Mouse (Mus musculus) testis, postnatal 10 days (tissue): ENCODE measurements around the gene C530008M17Rik.

Experiments used
- DNase-seq: peaks from one replicate; pipeline ENCODE4 v3.0.0; 2021; ENCODE audit warnings: low spot score

The C530008M17Rik gene

DNA sequence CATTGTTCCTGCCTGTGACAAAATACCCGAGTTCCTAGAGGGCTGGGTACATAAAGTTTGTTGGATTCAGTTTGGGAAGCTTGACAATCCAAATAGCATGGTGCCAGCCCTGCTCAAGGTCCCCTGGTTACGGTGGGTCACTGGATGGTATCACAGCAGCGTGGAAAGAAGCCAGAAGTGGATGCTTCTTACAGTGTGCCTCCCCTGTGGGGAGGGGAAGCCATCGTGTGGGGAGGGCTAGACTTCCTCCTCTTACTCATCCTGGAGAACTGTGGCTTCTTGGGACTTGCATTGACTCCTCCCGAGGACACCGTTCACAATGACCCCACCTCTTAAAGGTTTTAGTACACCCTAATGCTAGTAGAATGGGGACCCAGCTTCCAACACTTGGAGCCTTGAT is 183.5 kb downstream of the C530008M17Rik start:
- no peak for DNase-seq

DNA sequence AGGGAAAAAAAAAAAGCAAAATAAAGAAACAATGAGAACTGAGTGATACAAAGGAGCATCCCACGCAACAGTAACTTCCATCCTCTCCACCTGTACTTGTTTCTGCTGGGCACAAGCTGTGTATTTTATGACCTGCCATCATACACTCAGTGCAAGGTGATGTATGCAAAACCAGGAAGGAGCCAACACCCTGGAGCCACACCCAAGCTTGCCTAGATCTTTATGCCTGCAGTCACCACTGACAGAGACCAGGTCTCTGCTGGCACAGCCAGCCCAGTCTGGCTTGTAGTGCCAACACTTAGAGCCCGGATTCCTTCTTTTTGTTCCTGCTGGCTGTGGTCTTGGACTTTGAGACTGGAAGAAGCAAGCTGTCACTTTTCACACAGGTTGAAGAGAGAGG is 185.5 kb downstream of the C530008M17Rik start:
- DNase-seq: no peak

DNA sequence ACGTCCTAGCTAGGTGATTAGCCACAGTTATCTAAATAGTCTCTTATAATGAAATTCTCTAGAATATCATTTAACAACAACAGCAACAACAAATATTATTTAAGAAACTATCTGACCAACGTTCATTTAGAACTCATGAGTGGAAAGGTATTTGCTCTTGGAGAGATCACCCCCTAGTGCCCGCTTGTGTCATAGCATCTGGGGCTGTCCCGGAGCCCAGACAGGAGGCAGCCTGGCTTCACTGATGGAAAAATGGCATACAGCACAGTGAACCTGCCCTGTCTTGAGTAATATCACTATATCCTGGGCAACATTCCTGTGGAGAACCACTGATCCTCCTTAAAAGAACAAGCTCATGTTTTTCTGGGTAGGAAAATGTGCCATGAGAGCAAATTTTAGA is 187.1 kb downstream of the C530008M17Rik start:
- DNase-seq: peak; percentile 83

DNA sequence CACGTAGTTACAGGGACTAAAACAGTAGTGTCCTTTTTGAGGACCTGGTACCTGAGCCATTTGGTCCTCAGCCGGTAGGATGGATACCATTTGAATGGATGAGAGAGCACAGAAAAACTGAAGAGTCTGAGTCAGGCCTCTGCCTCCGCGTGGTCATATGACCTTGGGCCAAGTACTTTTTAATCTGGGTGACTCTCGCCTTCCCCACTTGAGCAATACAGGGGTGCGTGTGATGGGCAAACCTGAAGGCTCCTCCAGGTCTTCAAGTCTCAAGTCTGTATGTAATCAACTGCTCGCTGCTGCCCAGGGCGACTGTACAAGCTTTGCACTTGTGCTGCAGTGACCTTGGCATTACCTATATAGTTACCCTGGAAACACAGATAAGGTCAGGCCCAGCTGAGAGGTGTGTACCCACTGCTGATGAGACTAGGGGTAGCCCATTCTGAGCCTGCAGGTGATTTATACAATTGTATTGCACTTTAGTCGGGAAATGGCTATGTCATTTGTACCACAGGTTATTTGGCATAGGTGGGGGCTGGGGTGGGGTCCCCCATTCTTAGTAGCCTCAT is 187.6 kb downstream of the C530008M17Rik start:
- DNase-seq: no peak

DNA sequence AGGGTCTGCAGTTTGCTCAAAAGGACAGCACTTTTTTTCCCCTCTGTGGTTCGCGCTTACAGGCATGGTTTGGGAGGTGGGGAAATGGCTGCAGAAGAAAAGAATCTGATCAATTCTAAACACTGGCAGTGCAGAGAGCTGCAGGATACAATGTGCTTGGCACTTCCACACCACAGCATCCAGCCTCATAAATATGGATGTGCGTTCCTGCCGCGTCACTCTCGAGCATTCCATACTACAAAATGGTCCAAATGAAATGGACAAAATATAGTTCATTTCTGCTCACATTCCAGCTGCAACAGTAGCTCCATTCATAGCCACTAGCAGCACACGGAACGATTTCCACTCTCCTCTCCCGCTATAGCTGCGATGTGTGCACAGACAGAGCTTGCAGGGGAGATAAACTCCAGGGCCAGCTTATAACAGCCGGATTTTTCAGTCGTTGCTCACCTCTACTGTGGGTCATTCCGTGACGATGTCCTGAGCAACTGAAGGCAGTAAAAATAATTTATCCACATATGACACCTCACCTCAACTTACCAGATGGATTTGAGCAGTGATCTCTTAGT is 188.4 kb downstream of the C530008M17Rik start:
- DNase-seq: no peak

DNA sequence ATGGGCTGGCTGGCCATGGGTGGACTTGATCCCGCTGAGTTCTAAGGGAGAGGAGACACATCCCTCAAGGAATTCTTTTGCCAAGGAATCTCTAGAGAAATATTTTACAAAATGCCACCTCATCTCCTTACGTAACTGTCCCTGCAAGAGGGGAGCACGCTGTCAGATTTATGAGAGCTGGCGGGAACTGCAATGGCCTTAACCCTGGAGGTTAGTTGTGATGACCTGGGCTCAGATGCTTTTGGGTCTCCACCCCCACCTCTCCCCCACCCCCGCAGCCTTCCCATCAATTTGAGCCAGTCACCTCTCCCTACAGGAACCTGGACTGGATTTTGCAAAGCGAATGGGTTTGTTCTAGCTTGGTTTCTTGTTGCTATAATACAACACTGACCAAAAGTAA is 190.8 kb downstream of the C530008M17Rik start:
- no peak for DNase-seq

DNA sequence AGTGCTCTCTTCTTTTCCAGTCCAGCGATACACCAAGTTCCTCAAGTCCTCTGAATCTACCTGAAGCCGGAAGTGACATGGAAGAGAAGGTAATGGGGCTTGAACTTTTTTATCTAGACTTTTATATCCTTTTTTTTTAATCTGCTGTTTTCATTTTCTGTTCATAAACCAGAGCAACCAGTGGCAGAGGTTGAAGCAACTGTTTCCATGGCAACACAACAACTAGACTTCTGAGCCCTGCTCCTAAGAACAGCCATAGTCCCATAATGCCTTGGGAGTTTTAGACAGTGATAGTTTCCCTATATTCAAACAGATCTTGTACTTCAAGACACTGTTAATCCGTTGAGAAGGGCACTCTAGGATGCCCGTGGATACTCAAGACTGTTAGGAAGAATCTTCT is 195.0 kb downstream of the C530008M17Rik start:
- DNase-seq: no peak

DNA sequence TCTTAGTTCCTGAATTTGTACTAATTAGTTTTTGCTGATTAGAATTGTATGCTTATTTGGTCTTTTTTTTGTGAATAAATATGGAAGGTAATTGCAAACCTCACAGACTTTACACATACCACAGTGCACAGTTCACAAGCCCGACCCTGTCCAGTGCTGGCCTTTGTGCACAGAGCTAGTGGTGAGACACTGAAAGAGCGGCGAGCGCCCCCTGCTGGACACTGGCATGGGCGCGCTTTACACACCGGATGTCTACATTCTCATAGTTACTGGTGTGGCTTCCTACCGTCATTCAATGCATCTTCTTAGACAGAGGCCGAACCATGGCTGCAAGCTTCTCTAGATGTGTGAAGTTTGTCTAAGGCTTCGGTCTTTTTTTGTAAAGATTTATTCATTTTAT is 197.2 kb downstream of the C530008M17Rik start:
- peak; percentile 89 for DNase-seq

DNA sequence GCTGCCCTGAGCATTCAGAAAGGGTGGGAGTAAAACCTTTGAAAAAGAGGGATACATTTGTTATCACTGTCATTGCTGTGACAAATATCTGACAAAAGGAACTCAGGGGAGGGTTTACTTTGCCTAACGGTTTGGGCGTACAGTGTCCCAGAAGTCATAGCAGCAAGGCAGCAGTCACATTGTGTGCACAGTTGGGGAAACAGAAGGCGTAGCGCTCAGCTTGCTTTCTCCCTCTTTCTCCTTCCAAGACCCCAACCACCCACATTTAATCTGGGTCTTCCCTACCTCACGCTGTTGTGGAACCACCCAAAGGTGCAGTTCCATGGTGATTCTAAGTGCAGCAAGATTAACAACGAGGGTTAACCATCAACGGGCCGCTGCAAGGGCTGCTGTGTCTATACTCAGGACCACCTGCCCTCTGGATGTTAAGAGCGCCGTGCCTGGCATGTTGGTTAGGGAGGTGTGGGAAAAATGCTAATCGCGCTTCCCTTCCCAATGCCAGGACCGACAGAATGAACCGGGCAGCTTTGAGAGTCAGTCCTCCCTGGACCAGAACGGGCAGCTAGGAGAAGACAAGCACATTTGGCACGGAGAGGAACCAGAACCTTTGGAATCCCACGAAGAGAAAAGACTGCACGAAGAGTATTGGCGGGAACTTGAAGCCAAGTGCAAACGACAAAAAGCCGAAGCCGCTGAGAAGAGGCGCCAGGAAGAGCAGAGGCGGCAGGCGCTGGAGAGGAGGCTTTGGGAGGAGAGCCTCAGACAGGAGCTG is 199.7 kb downstream of the C530008M17Rik start:
- no peak for DNase-seq

DNA sequence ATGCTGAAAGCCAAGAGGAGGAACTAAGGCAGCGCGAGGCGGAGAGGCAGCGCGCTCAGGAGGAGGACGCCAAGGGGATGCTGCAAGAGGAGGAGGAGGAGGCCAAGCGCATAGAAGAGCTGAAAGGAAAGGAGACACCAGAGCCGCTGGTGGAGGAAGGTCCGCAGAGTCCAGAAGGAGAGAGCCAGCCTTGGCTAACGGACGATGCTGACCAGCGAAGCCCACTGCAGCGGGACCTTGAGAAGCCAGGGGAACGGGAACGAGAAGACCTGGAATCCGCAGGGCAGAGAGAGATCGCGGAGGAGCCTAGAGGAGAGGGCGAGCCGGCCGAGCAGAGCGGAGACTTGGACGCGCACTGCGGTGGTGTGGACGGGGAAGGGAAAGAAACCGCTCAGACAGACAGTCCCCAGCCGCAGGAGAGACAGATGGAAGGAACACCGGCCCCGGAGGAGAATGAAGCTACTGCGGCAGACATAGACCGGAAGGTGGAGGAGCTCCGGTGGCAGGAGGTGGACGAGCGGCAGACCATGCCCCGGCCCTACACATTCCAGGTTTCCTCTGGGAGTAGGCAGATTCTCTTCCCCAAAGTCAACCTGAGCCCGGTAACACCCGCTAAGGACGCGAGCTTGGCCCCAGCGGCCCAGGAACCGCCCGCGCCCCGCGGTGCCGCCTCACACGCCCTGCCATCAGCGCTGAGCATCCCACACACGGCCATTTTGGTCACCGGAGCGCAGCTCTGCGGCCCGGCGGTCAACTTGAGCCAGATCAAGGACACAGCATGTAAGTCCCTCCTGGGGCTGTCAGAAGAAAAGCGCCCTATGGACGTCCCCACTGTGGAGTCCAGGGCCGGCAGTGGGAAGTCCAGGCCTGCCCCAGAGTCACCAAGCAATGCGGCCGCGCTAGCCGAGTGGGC is 201.0 kb downstream of the C530008M17Rik start:
- no peak for DNase-seq

DNA sequence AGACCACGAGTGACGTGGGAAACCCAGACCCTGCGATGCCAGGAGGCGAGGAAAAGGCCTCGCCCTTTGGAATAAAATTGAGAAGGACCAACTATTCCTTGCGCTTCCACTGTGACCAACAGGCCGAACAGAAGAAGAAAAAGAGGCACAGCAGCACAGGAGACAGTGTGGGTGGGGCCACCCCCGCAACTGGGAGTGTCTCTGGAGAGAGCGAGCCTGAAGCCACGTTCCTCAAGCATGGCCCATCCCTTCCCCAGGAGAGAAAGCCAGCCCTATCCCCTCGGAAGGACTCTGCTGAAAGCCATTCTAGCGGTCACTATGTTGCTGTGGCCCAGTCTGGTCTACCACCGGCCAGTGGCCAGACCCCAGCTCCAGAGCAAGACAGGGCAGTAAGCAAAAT is 202.1 kb downstream of the C530008M17Rik start:
- DNase-seq: no peak

DNA sequence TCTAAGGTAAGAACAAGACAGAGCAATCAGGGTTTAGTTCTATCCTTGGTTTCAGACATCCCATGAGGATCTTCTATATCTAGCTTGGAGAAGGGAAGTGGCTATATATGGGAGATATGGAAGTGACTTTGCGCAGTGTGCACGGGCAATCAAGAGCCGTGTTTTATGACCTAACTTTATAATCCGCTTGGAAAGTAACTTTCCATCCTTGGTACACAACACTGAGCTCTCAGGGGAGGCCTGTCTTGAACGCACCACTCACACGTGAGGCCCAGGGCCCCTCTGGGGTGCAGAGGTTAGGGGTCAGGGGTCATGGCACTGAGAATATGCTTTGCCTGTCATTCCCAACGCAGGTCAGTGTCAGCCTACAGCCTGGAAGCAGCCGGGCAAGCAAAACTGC is 210.5 kb downstream of the C530008M17Rik start:
- DNase-seq: no peak

DNA sequence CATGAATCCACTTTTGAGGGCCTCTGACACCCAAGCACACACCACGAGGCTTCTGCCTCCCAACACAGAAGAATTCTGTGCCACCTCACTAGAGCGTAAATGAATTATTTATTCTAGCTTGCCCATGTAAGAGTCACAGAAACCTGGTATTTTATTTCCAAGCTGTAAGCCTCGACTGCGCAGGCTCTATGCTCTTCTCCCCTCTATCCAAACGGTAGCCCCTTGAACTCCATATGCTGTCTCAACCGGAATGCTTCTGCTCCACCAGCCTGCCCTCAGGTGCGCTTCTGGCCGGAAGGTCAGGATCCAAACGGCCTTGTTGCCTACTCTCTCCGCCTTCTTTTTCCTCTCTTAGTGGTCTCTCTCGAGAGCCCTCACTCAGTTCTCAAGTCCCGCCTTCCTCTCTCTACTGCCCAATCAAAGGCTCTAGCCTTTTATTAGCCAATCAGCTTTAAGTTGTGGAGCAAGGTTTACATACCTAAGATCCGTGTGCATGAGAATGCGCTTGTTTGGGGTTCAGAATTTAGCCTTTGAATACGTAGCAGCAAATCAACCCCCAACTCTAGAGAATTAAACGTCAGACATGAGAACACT is 212.5 kb downstream of the C530008M17Rik start:
- no peak for DNase-seq

DNA sequence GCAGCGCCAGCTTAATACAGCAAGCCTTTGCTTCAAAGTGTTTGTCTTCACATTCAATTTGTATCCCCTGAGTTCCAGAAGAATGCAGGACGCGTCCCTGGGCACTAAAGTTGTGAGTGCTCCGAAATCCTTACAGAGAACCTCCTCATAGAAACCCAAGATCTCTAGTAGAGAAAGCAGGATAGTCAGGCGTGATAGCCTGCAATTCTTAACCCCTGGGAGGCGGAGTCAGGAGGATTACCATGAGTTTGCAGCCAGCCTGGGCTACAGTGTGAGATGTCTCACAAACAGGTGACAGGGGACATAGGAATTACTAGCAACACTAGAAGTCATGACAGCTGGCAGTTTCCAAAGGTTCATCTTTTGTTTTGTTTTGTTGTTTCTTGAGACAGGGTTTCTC is 213.2 kb downstream of the C530008M17Rik start:
- no peak for DNase-seq

DNA sequence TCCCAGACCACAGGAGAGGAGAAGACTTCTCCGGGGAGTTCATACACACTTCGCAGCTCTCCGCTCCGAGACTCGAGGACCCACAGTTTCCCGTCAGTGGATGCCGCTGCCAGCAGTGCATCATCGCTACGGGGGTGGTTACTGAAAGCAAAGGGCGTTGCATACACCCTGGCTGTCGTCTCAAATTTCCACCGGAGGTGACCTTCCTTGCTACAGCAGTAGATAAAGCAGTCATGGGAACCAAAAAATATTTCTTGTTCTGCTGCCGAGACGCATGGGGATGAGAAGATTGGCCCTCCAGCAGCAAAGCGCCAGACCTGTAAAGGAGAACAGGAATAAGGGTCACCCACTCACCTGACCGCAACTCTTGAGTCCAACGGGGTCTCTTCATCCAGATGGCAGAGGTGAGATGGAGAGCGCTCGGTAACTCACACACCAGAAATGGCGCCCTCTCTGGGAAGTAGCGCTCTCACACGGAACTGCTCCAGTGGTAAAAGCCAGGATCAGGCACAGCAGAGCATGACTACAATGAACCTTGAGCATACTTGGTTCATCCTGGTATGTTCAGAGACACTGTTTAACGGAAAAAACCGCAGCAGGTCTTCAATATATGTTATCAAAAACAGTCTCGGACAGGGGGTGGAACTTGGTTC is 219.9 kb downstream of the C530008M17Rik start:
- DNase-seq: no peak

DNA sequence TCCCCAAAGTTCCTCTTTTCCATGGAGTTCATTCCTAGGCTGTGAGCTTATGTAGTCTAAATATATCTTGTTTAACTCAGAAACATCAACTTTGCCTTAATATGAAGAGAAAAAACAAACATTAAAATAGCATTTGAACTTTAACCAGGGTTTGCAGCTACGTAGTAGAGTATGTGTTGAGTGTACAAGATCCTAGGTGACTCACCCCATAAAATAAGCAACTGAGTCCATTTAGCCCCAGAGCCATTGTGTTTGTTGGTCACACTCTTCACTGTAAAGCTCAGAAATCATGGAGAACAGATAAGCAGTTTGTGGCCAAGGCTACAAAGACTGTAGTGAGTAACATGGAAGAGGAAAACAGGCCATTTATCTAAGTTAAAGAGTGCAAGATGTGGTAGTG is 227.8 kb downstream of the C530008M17Rik start:
- no peak for DNase-seq

DNA sequence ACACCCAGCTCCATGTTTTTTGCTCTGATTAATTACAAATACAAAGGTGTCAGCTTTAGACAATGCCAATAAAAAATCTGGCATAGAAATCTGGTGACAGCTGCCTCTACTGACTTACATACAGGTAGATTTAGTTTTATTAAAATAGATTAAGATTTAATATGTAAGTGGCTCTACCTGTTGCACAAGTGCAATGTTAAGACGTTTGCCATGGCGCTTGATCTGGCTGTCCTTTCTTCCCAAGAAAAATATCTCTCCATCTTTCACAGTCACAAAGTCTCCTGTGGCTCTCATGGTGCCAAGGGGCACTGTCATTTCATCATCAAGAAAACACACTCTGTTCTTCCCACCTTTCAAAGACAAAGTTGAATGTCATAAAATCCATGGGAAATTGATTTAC is 230.7 kb downstream of the C530008M17Rik start:
- no peak for DNase-seq

DNA sequence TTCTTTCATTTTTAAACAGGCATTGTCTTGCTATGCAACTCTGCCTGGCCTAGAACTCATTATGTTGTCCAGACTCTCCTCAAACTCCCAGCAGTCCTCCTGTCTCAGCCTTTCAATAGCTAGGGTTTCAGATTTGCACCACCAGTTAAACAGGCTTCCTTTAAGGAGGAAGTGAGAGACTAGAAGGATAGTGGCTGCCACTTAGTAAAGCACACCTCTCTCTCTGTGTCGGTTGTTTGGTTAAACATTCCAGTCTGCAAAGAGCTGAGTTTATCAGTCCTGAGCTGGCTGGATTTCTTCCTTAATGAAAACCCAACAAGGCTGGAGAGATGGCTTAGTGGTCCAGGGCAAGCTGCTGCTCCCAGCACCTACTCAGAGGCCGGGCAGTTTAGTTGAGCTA is 236.3 kb downstream of the C530008M17Rik start:
- no peak for DNase-seq

DNA sequence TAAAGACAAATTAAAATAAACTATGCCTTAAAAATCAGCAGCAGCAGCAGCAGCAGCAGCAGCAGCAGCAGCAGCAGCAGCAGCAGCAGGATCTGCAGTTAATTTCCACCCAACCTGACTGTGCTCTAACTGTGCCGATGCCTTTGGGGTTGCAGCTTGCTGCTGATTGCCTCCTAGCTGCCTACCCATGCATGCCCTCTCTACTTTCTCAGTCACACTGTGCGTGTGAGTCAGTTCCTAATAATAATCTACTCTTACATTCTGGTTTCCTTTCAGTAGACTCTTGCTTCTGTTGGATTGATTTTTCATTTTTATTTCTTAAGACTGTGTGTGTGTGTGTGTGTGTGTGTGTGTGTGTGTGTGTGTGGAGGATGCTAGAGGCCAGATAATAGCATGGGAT is 236.8 kb downstream of the C530008M17Rik start:
- DNase-seq: no peak

DNA sequence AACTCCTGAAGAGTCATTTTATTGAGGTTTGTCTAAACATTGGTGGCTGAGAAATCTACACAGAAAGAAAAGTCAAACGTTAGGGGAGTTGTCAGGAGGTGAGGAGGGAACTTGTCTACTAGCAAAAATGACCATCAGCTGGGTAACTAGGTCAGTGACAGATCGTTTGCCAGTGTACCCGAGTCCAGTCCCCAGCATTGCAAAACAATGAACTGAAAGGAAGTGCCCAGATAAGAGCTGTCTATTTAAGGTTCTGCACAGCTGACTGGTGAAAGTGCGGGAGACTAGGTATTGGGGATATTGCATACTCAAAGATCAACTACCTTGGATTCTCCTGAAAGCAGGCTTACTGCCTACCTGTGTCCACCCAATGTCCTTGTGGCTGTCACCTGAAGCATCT is 245.8 kb downstream of the C530008M17Rik start:
- no peak for DNase-seq

DNA sequence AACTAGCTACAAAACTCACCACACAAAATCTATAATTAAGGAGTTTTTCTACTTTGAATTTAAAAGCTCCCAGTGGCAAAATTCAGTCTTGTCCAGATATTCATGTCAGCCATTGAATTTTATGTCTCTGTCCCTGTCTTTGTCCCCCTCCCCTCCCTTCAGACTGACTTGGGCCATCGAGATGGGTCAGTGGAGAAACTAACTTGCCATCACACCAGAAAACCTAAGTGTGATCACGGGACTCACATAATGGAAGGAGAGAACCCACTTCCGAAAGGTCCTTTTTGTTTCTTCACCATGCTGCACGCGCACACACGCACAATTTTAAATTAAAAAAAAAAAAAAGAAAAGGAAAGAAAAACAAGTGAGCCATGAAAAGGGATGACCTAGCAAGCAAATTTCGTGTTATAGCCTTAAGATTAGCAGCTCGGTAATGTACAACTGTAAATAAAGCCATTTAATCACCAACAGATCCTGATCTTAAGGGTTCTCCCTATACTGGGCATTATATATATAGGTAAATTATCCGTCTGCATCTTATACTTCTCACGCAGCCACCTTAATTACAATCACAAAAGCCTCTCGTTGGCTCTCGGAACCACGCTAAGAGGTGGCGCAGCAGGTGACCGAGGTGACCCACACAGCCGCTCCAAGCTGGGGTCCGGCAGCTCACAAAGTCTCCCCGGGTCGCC is 248.5 kb downstream of the C530008M17Rik start:
- no peak for DNase-seq
